Mouse (Mus musculus) intestine, embryonic 14.5 days (tissue): ENCODE measurements around the gene St3gal3. TPM values are rescaled to one million over a fixed set of nuclear protein-coding genes. Genes with fewer than 3 reads are reported as not detected.

ENCODE experiments used
- ATAC-seq: fragments of 200-750 bp; cut with Nextera tagmentation; replicated peaks from 2 replicates; pipeline ENCODE4 v1.8.0; 2017; ENCODE audit warnings: low read depth, moderate number of reproducible peaks, moderate TSS enrichment, moderate library complexity; ENCODE audit not compliant: low FRiP score, low TSS enrichment
- DNase-seq: peaks from one replicate; pipeline ENCODE4 v3.0.0-alpha.2; 2018; ENCODE audit warnings: low spot score
- H3K27ac ChIP-seq: fragments of 300-500 bp; sonication (generic); 2 replicates; pipeline ENCODE4 v1.5.1; 2014; ENCODE audit warnings: low read depth, mild to moderate bottlenecking, control low read depth
- H3K27me3 ChIP-seq: fragments of 300-500 bp; sonication (generic); replicated peaks from 2 replicates; pipeline ENCODE4 v1.6.1; 2014; ENCODE audit warnings: low read length, control low read depth; ENCODE audit not compliant: control insufficient read depth, insufficient read depth
- H3K36me3 ChIP-seq: fragments of 300-500 bp; sonication (generic); 2 replicates; pipeline ENCODE4 v1.6.1; 2014; ENCODE audit warnings: low read length, control low read depth; ENCODE audit not compliant: control insufficient read depth, insufficient read depth
- H3K4me1 ChIP-seq: fragments of 300-500 bp; sonication (generic); replicated peaks from 2 replicates; pipeline ENCODE4 v1.6.1; 2014; ENCODE audit warnings: low read length, control low read depth, mixed read lengths; ENCODE audit not compliant: control insufficient read depth, insufficient read depth
- H3K4me2 ChIP-seq: fragments of 300-500 bp; sonication (generic); 2 replicates; pipeline ENCODE4 v1.6.1; 2014; ENCODE audit warnings: low read length
- H3K4me3 ChIP-seq: fragments of 300-500 bp; sonication (generic); 2 replicates; pipeline ENCODE4 v1.5.1; 2014; ENCODE audit warnings: low read depth, low read length, control low read depth, mixed read lengths
- H3K9ac ChIP-seq: fragments of 300-500 bp; sonication (generic); 2 replicates; pipeline ENCODE4 v1.6.1; 2014; ENCODE audit warnings: mild to moderate bottlenecking, low read length
- H3K9me3 ChIP-seq: fragments of 300-500 bp; sonication (generic); 2 replicates; pipeline ENCODE4 v1.6.1; 2016; ENCODE audit warnings: low read length, control low read depth; ENCODE audit not compliant: control insufficient read depth
- WGBS: fragments of 180-500 bp; shearing (Covaris S2); extraction: QIAGEN DNeasy Blood & Tissue Kit; methylation state at CpG from one replicate; pipeline ENCODE4 v1.1.7; 2014; 5-methylcytosine and 5-hydroxymethylcytosine counted together
- polyA plus RNA-seq: library from polyadenylated mRNA; unstranded; fragments of >200 nt; fragmentation: Nextera tagmentation; extraction: Ambion mirVana; gene quantifications from 2 replicates; pipeline ENCODE4 v1.2.1, GENCODE M21; 2014

St3gal3 gene
- polyA plus RNA-seq, 1 experiment from 2014 or later, result 4.7 TPM

DNA sequence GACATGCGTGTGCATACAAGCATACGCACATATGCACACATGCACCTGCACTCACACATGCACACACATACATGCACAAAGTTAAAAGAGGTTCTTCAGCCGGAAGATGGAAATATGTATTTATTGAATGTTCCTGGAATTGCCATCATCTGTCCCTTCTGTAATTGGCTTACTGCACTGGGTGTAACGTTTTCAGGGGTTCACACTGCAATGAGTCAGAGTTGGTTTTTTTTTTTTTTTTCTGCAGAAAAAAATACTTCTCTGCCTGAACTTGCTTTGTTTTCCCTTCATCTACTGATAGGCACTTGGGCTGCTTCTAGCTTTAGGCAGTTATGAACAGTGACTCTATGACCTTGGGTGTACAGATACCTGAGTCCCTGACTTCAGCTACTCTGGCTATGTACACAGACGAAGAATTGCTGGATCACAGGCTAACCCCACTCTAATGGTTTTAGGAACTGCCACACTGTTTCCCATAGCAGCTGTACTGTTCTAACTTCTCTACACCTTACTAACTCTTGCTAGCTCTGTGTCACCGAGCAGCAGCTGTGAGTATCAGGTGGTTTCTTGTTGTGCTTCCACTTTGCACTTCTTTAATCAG lies 126.2 kb downstream of the St3gal3 start:
- H3K4me1 ChIP-seq, result no peaks in the 10 kb centered on the region
- no peak overlapping the region for H3K9ac ChIP-seq
- DNase-seq, result no peak
- H3K27me3 ChIP-seq, result no peaks in the 10 kb centered on the region
- H3K4me2 ChIP-seq, result no peak overlapping the region
- H3K9me3 ChIP-seq, result no peaks in the 10 kb centered on the region
- no peak overlapping the region for H3K4me3 ChIP-seq
- no peak overlapping the region for H3K27ac ChIP-seq
- WGBS, result 60% methylated on average over 6 of the region's 6 CpGs
- H3K36me3 ChIP-seq, result no peaks in the 10 kb centered on the region
- no peak for ATAC-seq

DNA sequence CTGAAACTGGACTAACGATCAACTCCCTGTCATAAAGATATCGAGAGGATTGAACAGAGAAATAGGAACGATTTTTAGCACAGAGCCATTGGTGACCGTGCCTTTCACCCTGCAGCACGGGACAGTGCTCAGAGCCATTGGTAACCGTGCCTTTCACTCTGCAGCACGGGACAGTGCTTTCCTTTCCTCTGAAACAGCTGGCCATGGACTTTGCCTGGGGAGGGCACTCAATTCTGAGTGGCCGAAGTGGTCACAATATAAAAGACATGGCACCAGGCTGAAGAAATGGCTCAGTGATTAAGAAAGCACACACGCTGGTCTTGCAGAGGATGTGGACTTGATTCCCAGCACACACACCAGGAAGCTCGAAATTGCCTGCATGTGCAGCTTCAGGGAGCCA lies 133.4 kb downstream of the St3gal3 start:
- Histone ChIP-seq H3K4me1 (peaks cover 31% of the 10 kb centered on the region), H3K27ac (peak overlapping the region; percentile 34; the same call in 1 of the 2 replicates), H3K4me2 (no peak overlapping the region), H3K9me3 (no peaks in the 10 kb centered on the region), H3K36me3 (no peaks in the 10 kb centered on the region), H3K4me3 (no peak overlapping the region), H3K27me3 (no peaks in the 10 kb centered on the region), H3K9ac (no peak overlapping the region)
- ATAC-seq, result no peak
- DNase-seq, result no peak
- 78% methylated on average over 10 of the region's 10 CpGs for WGBS

DNA sequence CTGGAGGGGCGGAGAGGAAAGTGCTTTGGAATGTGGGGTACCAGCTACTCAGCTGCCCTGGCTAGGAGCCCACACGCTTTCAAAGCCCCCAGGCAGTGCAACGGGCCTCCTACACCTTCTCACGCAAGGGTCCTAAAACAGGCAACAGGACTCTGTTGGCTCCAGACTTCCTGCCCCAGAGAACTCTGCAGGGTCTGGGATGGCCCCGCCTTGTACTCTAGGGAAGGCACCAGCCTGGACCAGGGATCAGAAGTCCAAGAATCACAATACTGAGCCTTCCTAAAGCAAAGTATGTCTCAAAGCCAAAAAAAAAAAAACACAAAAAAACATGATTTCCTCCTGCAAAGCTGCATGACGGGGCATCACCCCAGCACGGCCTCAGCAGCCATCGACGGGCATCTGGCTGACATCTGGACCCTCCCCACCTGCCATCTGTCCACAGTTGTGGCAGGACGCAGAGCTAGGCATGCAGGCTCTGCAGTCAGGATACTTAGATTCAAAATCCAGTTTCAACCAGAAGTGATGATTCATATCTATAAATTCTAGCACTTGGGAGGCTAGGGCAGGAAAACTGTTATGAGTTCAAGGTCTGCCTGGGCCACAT lies 134.0 kb downstream of the St3gal3 start:
- peak overlapping the region; percentile 34; the same call in 1 of the 2 replicates for H3K27ac ChIP-seq
- H3K27me3 ChIP-seq, result no peaks in the 10 kb centered on the region
- H3K4me3 ChIP-seq, result no peak overlapping the region
- H3K4me1 ChIP-seq, result peaks cover 31% of the 10 kb centered on the region
- WGBS, result 37% methylated on average over 10 of the region's 10 CpGs
- ATAC-seq (no peak; the same call in 1 of the 2 replicates), DNase-seq (no peak)
- no peak overlapping the region for H3K9ac ChIP-seq
- no peaks in the 10 kb centered on the region for H3K9me3 ChIP-seq
- H3K36me3 ChIP-seq, result no peaks in the 10 kb centered on the region
- H3K4me2 ChIP-seq, result no peak overlapping the region

DNA sequence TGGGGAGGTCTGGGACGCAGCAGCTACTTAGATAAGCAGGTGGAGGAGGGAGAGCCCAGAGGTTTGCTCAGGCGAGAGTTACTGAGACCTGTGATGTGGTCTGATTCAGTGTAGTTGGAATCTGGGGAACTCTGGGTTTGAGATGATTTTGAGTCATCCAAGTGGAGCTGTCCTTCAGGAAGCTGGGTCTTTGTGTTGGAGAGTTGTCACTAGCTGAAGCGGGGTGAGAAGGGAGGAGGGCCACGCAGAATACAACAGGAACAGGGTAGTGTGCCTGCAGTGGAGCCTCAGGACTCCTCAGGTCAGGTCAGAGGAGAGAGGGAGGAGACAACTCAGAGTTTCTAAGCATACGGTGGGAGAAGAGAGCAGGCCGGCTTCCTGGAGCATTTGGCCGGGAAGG lies 134.8 kb downstream of the St3gal3 start:
- H3K27ac ChIP-seq, result no peak overlapping the region; the same call in 1 of the 2 replicates
- DNase-seq (no peak), ATAC-seq (no peak)
- no peak overlapping the region for H3K4me2 ChIP-seq
- 52% methylated on average over 7 of the region's 7 CpGs for WGBS
- no peak overlapping the region for H3K4me3 ChIP-seq
- no peak overlapping the region for H3K9ac ChIP-seq
- H3K4me1 ChIP-seq, result peaks cover 31% of the 10 kb centered on the region
- no peaks in the 10 kb centered on the region for H3K9me3 ChIP-seq
- no peaks in the 10 kb centered on the region for H3K27me3 ChIP-seq
- no peaks in the 10 kb centered on the region for H3K36me3 ChIP-seq

DNA sequence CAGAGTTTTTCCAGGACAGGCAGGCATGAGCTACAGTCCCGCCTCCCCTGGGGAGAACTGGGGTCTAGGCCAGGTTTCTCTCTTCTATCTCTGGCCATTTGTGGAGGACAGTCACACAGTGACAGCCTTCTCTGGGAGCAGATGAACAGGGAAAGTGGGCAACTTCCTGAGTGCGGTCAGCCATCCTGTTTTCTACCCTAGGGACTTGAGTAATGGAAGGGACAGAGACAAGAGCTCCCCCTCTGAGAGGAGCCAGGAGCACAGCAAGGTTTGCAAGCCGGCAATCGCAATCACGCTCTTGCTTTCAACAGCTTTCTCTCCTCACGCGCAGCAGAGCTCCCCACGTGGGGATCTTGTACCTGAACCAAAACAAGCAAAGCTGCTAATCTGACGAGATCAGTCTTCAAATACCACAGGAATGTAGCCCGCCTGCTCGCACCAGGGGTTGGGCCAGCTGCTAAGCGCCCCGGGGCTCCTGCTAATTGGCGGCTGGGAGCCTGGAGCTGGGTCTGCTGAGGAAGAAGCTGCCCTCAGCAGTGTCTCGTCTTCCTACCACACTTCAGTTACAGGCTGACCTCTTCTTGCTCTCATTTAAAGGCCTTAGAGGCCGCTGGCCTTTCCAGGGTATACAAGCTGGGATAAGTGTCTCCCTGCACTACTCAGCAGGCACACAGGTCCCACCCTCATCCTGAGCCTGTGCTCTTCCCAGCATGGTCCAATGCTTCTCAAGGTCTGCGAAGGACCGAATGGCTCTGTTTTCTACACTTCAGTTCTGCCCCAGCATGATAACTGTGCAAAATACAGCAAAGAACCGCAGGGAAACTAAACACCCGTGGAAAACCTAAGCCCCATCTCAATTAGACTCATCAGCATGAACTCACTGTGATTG lies 137.1 kb downstream of the St3gal3 start:
- DNase-seq, result peak; percentile 78
- Histone ChIP-seq H3K27ac (peak overlapping the region; percentile 23; the same call in 1 of the 2 replicates), H3K4me1 (peaks cover 31% of the 10 kb centered on the region), H3K27me3 (no peaks in the 10 kb centered on the region), H3K4me3 (no peak overlapping the region), H3K9ac (0 out of 2 replicates have a peak overlapping the region, but pooled peaks have one; percentile 11), H3K9me3 (no peaks in the 10 kb centered on the region), H3K36me3 (no peaks in the 10 kb centered on the region), H3K4me2 (peak overlapping the region; percentile 33)
- peak; percentile 34 for ATAC-seq
- WGBS, result 13% methylated on average over 20 of the region's 20 CpGs

DNA sequence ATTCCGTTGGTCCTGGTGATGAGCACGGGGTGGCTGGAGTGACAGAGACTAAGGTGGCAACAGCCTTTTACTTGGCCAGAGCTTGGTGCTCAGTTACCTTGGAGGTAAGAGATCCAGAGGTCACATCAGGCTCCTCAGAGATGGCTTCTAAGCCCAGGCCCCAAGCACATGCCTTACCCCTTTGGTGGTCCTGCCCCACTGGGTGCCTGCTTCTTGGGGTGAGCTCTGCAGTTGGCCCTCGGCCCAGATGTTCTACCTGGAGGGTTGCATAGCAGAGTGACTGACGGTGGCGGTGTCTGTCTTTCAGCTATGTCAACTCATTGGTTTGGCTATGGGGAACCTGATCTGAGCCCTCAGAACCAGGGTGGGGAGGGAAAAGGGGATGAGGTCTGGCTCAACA lies 138.0 kb downstream of the St3gal3 start:
- Histone ChIP-seq H3K4me1 (peaks cover 31% of the 10 kb centered on the region), H3K4me3 (no peak overlapping the region), H3K36me3 (no peaks in the 10 kb centered on the region), H3K9ac (no peak overlapping the region), H3K9me3 (no peaks in the 10 kb centered on the region), H3K27me3 (no peaks in the 10 kb centered on the region), H3K4me2 (no peak overlapping the region), H3K27ac (0 out of 2 replicates have a peak overlapping the region, but pooled peaks have one; percentile 23)
- ATAC-seq (no peak), DNase-seq (no peak)
- WGBS, result 83% methylated on average over 5 of the region's 5 CpGs

DNA sequence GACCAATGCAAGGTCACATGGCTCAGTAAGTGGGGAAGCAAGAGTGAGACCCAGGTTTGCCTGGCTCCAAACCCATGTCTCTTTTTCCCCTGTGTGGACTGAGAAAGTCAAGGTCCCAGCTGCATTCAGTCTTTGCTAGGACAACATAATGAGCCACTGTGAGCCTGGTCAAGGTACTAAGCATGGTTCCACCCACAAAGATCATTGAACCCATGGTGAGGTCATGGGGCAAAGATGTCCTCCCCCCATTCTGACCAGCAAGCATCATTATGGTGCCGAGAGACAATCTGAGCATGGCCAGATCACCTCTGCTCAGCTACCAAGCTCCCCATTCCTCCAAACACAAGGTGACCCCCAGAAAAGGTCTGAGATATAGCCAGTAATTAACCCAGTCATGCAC lies 139.3 kb downstream of the St3gal3 start:
- ATAC-seq, result no peak
- H3K4me2 ChIP-seq, result no peak overlapping the region
- no peak for DNase-seq
- H3K27me3 ChIP-seq, result no peaks in the 10 kb centered on the region
- H3K36me3 ChIP-seq, result no peaks in the 10 kb centered on the region
- no peak overlapping the region for H3K4me3 ChIP-seq
- peaks cover 21% of the 10 kb centered on the region for H3K4me1 ChIP-seq
- no peaks in the 10 kb centered on the region for H3K9me3 ChIP-seq
- H3K27ac ChIP-seq, result no peak overlapping the region
- 85% methylated on average over 1 of the region's 1 CpGs for WGBS
- H3K9ac ChIP-seq, result no peak overlapping the region

DNA sequence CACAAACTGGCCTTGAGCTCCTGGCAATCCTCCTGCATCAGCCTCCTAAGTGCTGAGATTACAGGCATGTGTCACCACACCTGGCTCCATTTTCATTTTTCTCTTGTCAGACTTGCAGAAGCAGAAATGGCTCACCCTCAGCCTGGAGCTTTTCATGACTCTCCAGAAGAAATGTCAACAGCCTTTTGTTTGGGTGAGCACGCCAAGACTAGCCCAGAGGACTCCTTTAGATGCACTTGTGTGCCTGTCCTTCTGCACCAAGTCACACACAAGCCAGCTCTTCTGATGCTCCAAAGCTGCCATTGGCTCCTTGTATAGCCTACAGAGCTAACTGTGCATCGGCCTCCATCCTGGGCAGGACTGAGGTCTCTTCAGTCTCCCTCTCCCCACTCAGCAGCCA lies 141.3 kb downstream of the St3gal3 start:
- ATAC-seq (no peak), DNase-seq (no peak)
- peaks cover 16% of the 10 kb centered on the region for H3K4me1 ChIP-seq
- WGBS, result 83% methylated on average over 2 of the region's 2 CpGs
- no peaks in the 10 kb centered on the region for H3K9me3 ChIP-seq
- no peak overlapping the region for H3K4me3 ChIP-seq
- no peak overlapping the region for H3K4me2 ChIP-seq
- H3K27ac ChIP-seq, result no peak overlapping the region
- no peak overlapping the region for H3K9ac ChIP-seq
- no peaks in the 10 kb centered on the region for H3K27me3 ChIP-seq
- no peaks in the 10 kb centered on the region for H3K36me3 ChIP-seq
